Mouse (Mus musculus) gastrocnemius, adult 8-10 months (tissue): ENCODE data around the gene Lrwd1. TPM values are rescaled to one million over a fixed set of nuclear protein-coding genes. Genes with fewer than 3 reads are reported as not detected.
"Not testable (repeated sequence)": the region's sequence is repeated elsewhere in the genome, so short reads cannot be mapped to it uniquely, and the experiment has no call there.

Experiments used
- DNase-seq, 2 experiments: peaks; one replicate each; pipeline ENCODE4 v3.0.0; 2022; ENCODE audit warnings: low spot score in 2 of 2
- total RNA-seq, 4 experiments: library from RNA; stranded (reverse); gene quantifications; 2 replicates each; pipeline ENCODE4 v1.2.4; 2022

Gene Lrwd1
- total RNA-seq, 4 experiments from 2014 or later = 4.1 to 5.7 (median 4.2) TPM

- no peak for DNase-seq
Observed at GRCm38 (mm10) chr5:136147704-136148103, 11.8 kb upstream of the Lrwd1 start.

- no peak for DNase-seq
Observed at GRCm38 (mm10) chr5:136146936-136147335, 11.1 kb upstream of the Lrwd1 start.

- no peak for DNase-seq
Observed at GRCm38 (mm10) chr5:136144606-136145430, 8.9 kb upstream of the Lrwd1 start.

GRCm38 (mm10) chr5:136143161-136143755, 7.4 kb upstream of the Lrwd1 start:
- DNase-seq = no peak

- DNase-seq = no peak
Observed at GRCm38 (mm10) chr5:136142746-136143145, 6.9 kb upstream of the Lrwd1 start.

GRCm38 (mm10) chr5:136140057-136140482, 4.2 kb upstream of the Lrwd1 start:
- no peak for DNase-seq

- DNase-seq = no peak
Observed at GRCm38 (mm10) chr5:136139393-136139792, 3.5 kb upstream of the Lrwd1 start.

- no peak for DNase-seq
Observed at GRCm38 (mm10) chr5:136137658-136138274, 1.9 kb upstream of the Lrwd1 start.

- no peak for DNase-seq
Observed at GRCm38 (mm10) chr5:136136292-136136990, 567 bp upstream of the Lrwd1 start.

GRCm38 (mm10) chr5:136122165-136122564, 13.7 kb downstream of the Lrwd1 start:
- DNase-seq = no peak

GRCm38 (mm10) chr5:136116784-136117112, 19.1 kb downstream of the Lrwd1 start:
- DNase-seq = no peak

- DNase-seq = peak; percentile 93
Observed at GRCm38 (mm10) chr5:136115891-136116783, 19.7 kb downstream of the Lrwd1 start, which contains the start of gene Polr2j. Gene Polr2j (plus strand): TSS chr5:136116631.

GRCm38 (mm10) chr5:136113546-136113945, 22.3 kb downstream of the Lrwd1 start:
- not testable (repeated sequence) for DNase-seq

- no peak for DNase-seq
Observed at GRCm38 (mm10) chr5:136109042-136109441, 26.8 kb downstream of the Lrwd1 start.

- DNase-seq = no peak
Observed at GRCm38 (mm10) chr5:136108486-136108885, 27.4 kb downstream of the Lrwd1 start.

GRCm38 (mm10) chr5:136104511-136104910, 31.4 kb downstream of the Lrwd1 start:
- DNase-seq = peak in 1 of 2 experiments; percentile 10

- peak in 1 of 2 experiments; percentile 27 for DNase-seq
Observed at GRCm38 (mm10) chr5:136102099-136102820, 33.6 kb downstream of the Lrwd1 start.

- DNase-seq = no peak
Observed at GRCm38 (mm10) chr5:136098536-136098935, 37.3 kb downstream of the Lrwd1 start.

GRCm38 (mm10) chr5:136095089-136095488, 40.8 kb downstream of the Lrwd1 start:
- DNase-seq = no peak
